Comparison of ENCODE assay signal across 16 mouse cellular contexts in the genomic region with DNA sequence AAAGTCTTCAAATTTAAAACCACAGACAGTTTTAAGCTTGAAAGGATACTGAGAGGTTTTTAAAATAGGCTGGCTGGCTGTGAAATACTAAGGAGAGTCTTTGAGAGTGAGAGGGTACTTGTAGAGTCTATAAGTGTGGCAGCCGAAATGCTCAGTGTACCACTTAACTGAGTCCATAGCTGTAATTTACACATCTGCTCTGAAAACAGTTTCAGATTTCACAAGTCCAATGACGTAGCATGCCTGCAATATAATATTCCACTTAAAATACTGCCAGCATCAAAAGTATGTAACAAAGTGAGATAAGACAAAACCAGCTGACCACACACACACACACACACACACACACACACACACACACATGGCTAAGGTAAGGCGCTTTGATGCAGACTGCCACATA.
"Had no signal": no experiment of that assay in that cellular context is flagged by ENCODE, and none has a peak within 500 bp of the region (broad histone marks: within the 10 kb centered on the region; RNA-seq: fewer than 3 reads in every experiment).

No protein-coding gene starts in this region.

- H3K4me3 ChIP-seq: kidney, embryonic 15.5 days; limb, embryonic 13.5 days; midbrain, embryonic 12.5 days; neural tube, embryonic 13.5 days; stomach, embryonic 15.5 days had no signal

- H3K4me2 ChIP-seq: kidney, embryonic 15.5 days; limb, embryonic 13.5 days; midbrain, embryonic 12.5 days; neural tube, embryonic 13.5 days; stomach, embryonic 15.5 days had no signal

- H3K9me3 ChIP-seq: kidney, embryonic 15.5 days; midbrain, embryonic 12.5 days; neural tube, embryonic 13.5 days; stomach, embryonic 15.5 days had no signal

- H3K36me3 ChIP-seq: kidney, embryonic 15.5 days; limb, embryonic 13.5 days; midbrain, embryonic 12.5 days; neural tube, embryonic 13.5 days; stomach, embryonic 15.5 days had no signal

- ATAC-seq: midbrain, embryonic 16.5 days had no signal

- H3K9ac ChIP-seq: kidney, embryonic 15.5 days; limb, embryonic 13.5 days; liver, embryonic 14.5 days; midbrain, embryonic 12.5 days; neural tube, embryonic 13.5 days; stomach, embryonic 15.5 days had no signal

- DNase-seq: kidney, adult 2 months; kidney, postnatal 14 days; left cerebral cortex, postnatal 4 days; lung, adult 18-20 months; retina, postnatal 1 day; right cerebral cortex, postnatal 4 days; spleen, adult 18-20 months; thymus, adult 18-20 months; thymus, postnatal 14 days had no signal

- H3K27ac ChIP-seq: kidney, embryonic 15.5 days; limb, embryonic 13.5 days; liver, embryonic 14.5 days; midbrain, embryonic 12.5 days; neural tube, embryonic 13.5 days had no signal

- H3K27me3 ChIP-seq: stomach, embryonic 15.5 days had no signal
